9 mouse cellular contexts compared by ENCODE assay signal in genomic region chr15:102362648-102363047, GRCm38 (mm10). TPM values are rescaled to one million over a fixed set of nuclear protein-coding genes. Genes with fewer than 3 reads are reported as not detected.
DNase-seq lines count a peak whose midpoint lies in the region; ATAC-seq and TF ChIP-seq lines count a peak whose summit lies in the region.
"Had no signal": no experiment of that assay in that cellular context is flagged by ENCODE, and none has a peak within 500 bp of the region (broad histone marks: within the 10 kb centered on the region; RNA-seq: fewer than 3 reads in every experiment).

No protein-coding gene starts in this region.

- H3K9me3 ChIP-seq in heart, embryonic 10.5 days: no peaks in the 10 kb centered on the region
- H3K9me3 ChIP-seq in CH12.LX (replicated peaks; ENCODE audit: low read length): no peaks in the 10 kb centered on the region
- H3K9me3 ChIP-seq in liver, postnatal 0 days (ENCODE audit: low read length): no peaks in the 10 kb centered on the region

- DNase-seq in heart, embryonic 10.5 days (ENCODE audit: low spot score): no peak
- DNase-seq in heart, postnatal 25 days (ENCODE audit: low spot score): no peak
- no peak for DNase-seq in CH12.LX (ENCODE audit: extremely low read depth)
- DNase-seq in heart, postnatal 4 days: peak; percentile 35
- DNase-seq in liver, postnatal 0 days: no peak
- DNase-seq in adrenal gland, postnatal 14 days: no peak
- DNase-seq in spleen, postnatal 4 days (ENCODE audit: low spot score in 2 of 2): no peak
- no peak for DNase-seq in layer of hippocampus, postnatal 10 days (ENCODE audit: low spot score in 2 of 2)
- DNase-seq: thymus, adult 2 months had no signal

- TF ChIP-seq POLR2A in CH12.LX (IDR thresholded peaks at IDR 0.05; ENCODE audit: low read depth, low read length): no peak

- intact Hi-C loops in heart, postnatal 25 days (cut with DNase I): no loop called here

- H3K36me3 ChIP-seq in heart, embryonic 10.5 days: no peaks in the 10 kb centered on the region
- H3K36me3 ChIP-seq in CH12.LX (replicated peaks in 1 of 2; ENCODE audit: control insufficient read depth in 1 of 2, insufficient read depth in 1 of 2, low read length in 1 of 2): no peaks in the 10 kb centered on the region
- no peaks in the 10 kb centered on the region for H3K36me3 ChIP-seq in liver, postnatal 0 days (replicated peaks; ENCODE audit: insufficient read depth, low read length)

- ATAC-seq in liver, postnatal 0 days: no peak

- H3K79me2 ChIP-seq in CH12.LX (replicated peaks; ENCODE audit: control insufficient read depth, extremely low read depth, insufficient read depth, poor library complexity, severe bottlenecking): no peaks in the 10 kb centered on the region

- TF ChIP-seq RAD21 in CH12.LX (IDR thresholded peaks at IDR 0.05; ENCODE audit: low read depth, low read length): no peak

- no peak; a peak in 1 of 4 replicates for TF ChIP-seq CTCF in CH12.LX (conservative IDR thresholded peaks at IDR 0.05 in 1 of 2, IDR thresholded peaks at IDR 0.05 in 1 of 2; ENCODE audit: low read depth in 2 of 2, low read length in 2 of 2)
- TF ChIP-seq CTCF in liver, postnatal 0 days (IDR thresholded peaks at IDR 0.05; ENCODE audit: low read depth): no peak

- H3K4me1 ChIP-seq in heart, embryonic 10.5 days: peaks cover 48% of the 10 kb centered on the region
- H3K4me1 ChIP-seq in CH12.LX (ENCODE audit: control insufficient read depth in 1 of 2, insufficient read depth in 2 of 2): peaks cover 7 to 13% of the 10 kb centered on the region in 2 experiments; a peak in 3 of 4 replicates
- H3K4me1 ChIP-seq in liver, postnatal 0 days (ENCODE audit: insufficient read depth): 0 out of 2 replicates have a peak, but pooled peaks cover 3% of the 10 kb centered on the region

- TF ChIP-seq EP300 in CH12.LX (IDR thresholded peaks at IDR 0.05; ENCODE audit: low read length): no peak
- no peak for TF ChIP-seq EP300 in liver, postnatal 0 days (IDR thresholded peaks at IDR 0.05; ENCODE audit: low read depth)

- WGBS in heart, embryonic 10.5 days: 7% methylated on average over 14 of the region's 14 CpGs
- 16% methylated on average over 11 of the region's 14 CpGs for WGBS in liver, postnatal 0 days (ENCODE audit: insufficient replicate concordance)

- H3K4me2 ChIP-seq in CH12.LX (ENCODE audit: insufficient read depth, low read depth, poor library complexity, severe bottlenecking): peak overlapping the region; percentile 72
- H3K4me2 ChIP-seq in liver, postnatal 0 days (ENCODE audit: low read depth, low read length): peak overlapping the region; percentile 42

- peak overlapping the region; percentile 46 for H3K4me3 ChIP-seq in heart, embryonic 10.5 days
- no peak overlapping the region for H3K4me3 ChIP-seq in CH12.LX (replicated peaks in 1 of 3; ENCODE audit: low read depth in 2 of 3, low read length in 2 of 3, poor library complexity in 1 of 3)
- no peak overlapping the region for H3K4me3 ChIP-seq in liver, postnatal 0 days (ENCODE audit: low read depth, low read length)

- in situ Hi-C loops in CH12.LX (cut with MboI; ENCODE audit: low pct_ligation_motif_present, low pct_unique_long_range_greater_than_20kb, low sequenced_read_pairs): no loop called here

- no peak overlapping the region for H3K9ac ChIP-seq in CH12.LX (ENCODE audit: insufficient read depth, low read depth)
- 0 out of 2 replicates have a peak overlapping the region, but pooled peaks have one; percentile 18 for H3K9ac ChIP-seq in liver, postnatal 0 days (replicated peaks)

- peak overlapping the region; percentile 84 for H3K27ac ChIP-seq in heart, embryonic 10.5 days
- H3K27ac ChIP-seq in CH12.LX (ENCODE audit: insufficient read depth, low read depth): no peak overlapping the region
- no peak overlapping the region for H3K27ac ChIP-seq in liver, postnatal 0 days (ENCODE audit: low read depth)

- H3K27me3 ChIP-seq in heart, embryonic 10.5 days (ENCODE audit: insufficient read depth, poor library complexity, severe bottlenecking): peaks cover 51% of the 10 kb centered on the region
- H3K27me3 ChIP-seq in CH12.LX (replicated peaks): peaks cover 77% of the 10 kb centered on the region
- peaks cover 53% of the 10 kb centered on the region for H3K27me3 ChIP-seq in liver, postnatal 0 days (ENCODE audit: insufficient read depth, low read length)

- dilution Hi-C loops in CH12.LX (cut with MboI; ENCODE audit: extremely low pct_ligation_motif_present, extremely low pct_unique_long_range_greater_than_20kb, low sequenced_read_pairs): no loop called here

TF ChIP-seq in CH12.LX, 34 proteins besides CTCF, POLR2A, EP300 and RAD21:
- TF ChIP-seq ZKSCAN1 (IDR thresholded peaks at IDR 0.05; ENCODE audit: borderline replicate concordance, low read depth, low read length) (no peak), MXI1 (IDR thresholded peaks at IDR 0.05; ENCODE audit: low read depth, low read length) (no peak), KAT2A (IDR thresholded peaks at IDR 0.05; ENCODE audit: insufficient replicate concordance, low read length) (no peak), ZMIZ1 (IDR thresholded peaks at IDR 0.05; ENCODE audit: low read depth, low read length) (no peak), MAZ (IDR thresholded peaks at IDR 0.05; ENCODE audit: low read depth, low read length) (no peak), NELFE (IDR thresholded peaks at IDR 0.05; ENCODE audit: low read depth, low read length) (no peak), MAX (IDR thresholded peaks at IDR 0.05; ENCODE audit: low read length) (no peak), CHD2 (IDR thresholded peaks at IDR 0.05; ENCODE audit: low read length) (no peak), HCFC1 (IDR thresholded peaks at IDR 0.05; ENCODE audit: low read depth, low read length) (no peak), TBP (conservative IDR thresholded peaks at IDR 0.05; ENCODE audit: low read depth, low read length) (no peak), ETS1 (conservative IDR thresholded peaks at IDR 0.05; ENCODE audit: low read depth, low read length) (no peak), IRF4 (IDR thresholded peaks at IDR 0.05; ENCODE audit: low read depth, low read length) (no peak), MYC (IDR thresholded peaks at IDR 0.05; ENCODE audit: low read depth, low read length) (no peak), USF1 (IDR thresholded peaks at IDR 0.05; ENCODE audit: low read depth, low read length) (no peak)
TF ChIP-seq in CH12.LX: peak in this region for 0.

RNA-seq across cellular contexts. Expression of gene Sp7, which starts 4.3 kb away (rescaled TPM):
- 0.37 and 1.5 TPM in 2 replicates for polyA plus RNA-seq in heart, embryonic 10.5 days (2016; fragmentation: Nextera tagmentation; extraction: Ambion mirVana)
- total RNA-seq in heart, postnatal 25 days (2021): not detected
- total RNA-seq in CH12.LX (2012; rRNA removed) (0.04 TPM in 1 of 2 replicates, not detected in the other), CH12.LX (2014; rRNA removed) (not detected in 2 replicates)
- not detected in 2 replicates for polyA plus RNA-seq in CH12.LX (2012; ENCODE audit: insufficient read length, low read depth)
- total RNA-seq in heart, postnatal 4 days (2021): not detected
- not detected in 2 replicates for polyA plus RNA-seq in liver, postnatal 0 days (2015; fragmentation: Nextera tagmentation; extraction: Ambion mirVana)
- total RNA-seq in adrenal gland, postnatal 14 days (2021): not detected in 2 replicates
- total RNA-seq in layer of hippocampus, postnatal 10 days (2021): under 1 TPM; 0.18 to 0.27 TPM

RNA-seq across cellular contexts. Expression of gene Aaas, which starts 12.1 kb away (rescaled TPM):
- polyA plus RNA-seq in heart, embryonic 10.5 days (2016; fragmentation: Nextera tagmentation; extraction: Ambion mirVana): 87.7 and 96.4 TPM in 2 replicates
- total RNA-seq in heart, postnatal 25 days (2021): 10 to 100 TPM; 10.2 to 11.2 TPM
- 95.5 and 98.3 TPM in 2 replicates for total RNA-seq in CH12.LX (2012; rRNA removed)
- total RNA-seq in CH12.LX (2014; rRNA removed): 107 and 126 TPM in 2 replicates
- 241 and 266 TPM in 2 replicates for polyA plus RNA-seq in CH12.LX (2012; ENCODE audit: insufficient read length, low read depth)
- 10 to 100 TPM; 29.2 to 30.0 TPM for total RNA-seq in heart, postnatal 4 days (2021)
- 15.6 and 18.8 TPM in 2 replicates for polyA plus RNA-seq in liver, postnatal 0 days (2015; fragmentation: Nextera tagmentation; extraction: Ambion mirVana)
- total RNA-seq in adrenal gland, postnatal 14 days (2021): 22.5 and 23.2 TPM in 2 replicates
- 10 to 100 TPM; 23.2 to 26.3 TPM for total RNA-seq in layer of hippocampus, postnatal 10 days (2021)

RNA-seq across cellular contexts. Expression of gene Myg1, which starts 31.1 kb away (rescaled TPM):
- 80.5 and 94.3 TPM in 2 replicates for polyA plus RNA-seq in heart, embryonic 10.5 days (2016; fragmentation: Nextera tagmentation; extraction: Ambion mirVana)
- 10 to 100 TPM; 21.3 to 23.1 TPM for total RNA-seq in heart, postnatal 25 days (2021)
- total RNA-seq in CH12.LX (2012; rRNA removed): 105 and 126 TPM in 2 replicates
- 121 and 133 TPM in 2 replicates for total RNA-seq in CH12.LX (2014; rRNA removed)
- 132 and 166 TPM in 2 replicates for polyA plus RNA-seq in CH12.LX (2012; ENCODE audit: insufficient read length, low read depth)
- 10 to 100 TPM; 31.8 to 37.3 TPM for total RNA-seq in heart, postnatal 4 days (2021)
- polyA plus RNA-seq in liver, postnatal 0 days (2015; fragmentation: Nextera tagmentation; extraction: Ambion mirVana): 28.1 and 30.8 TPM in 2 replicates
- 52.7 and 59.2 TPM in 2 replicates for total RNA-seq in adrenal gland, postnatal 14 days (2021)
- 10 to 100 TPM; 61.8 to 62.8 TPM for total RNA-seq in layer of hippocampus, postnatal 10 days (2021)

RNA-seq across cellular contexts. Expression of gene Pfdn5, which starts 36.7 kb away (rescaled TPM):
- 260 and 282 TPM in 2 replicates for polyA plus RNA-seq in heart, embryonic 10.5 days (2016; fragmentation: Nextera tagmentation; extraction: Ambion mirVana)
- total RNA-seq in heart, postnatal 25 days (2021): 100 to 1,000 TPM; 284 to 288 TPM
- total RNA-seq in CH12.LX (2012; rRNA removed) (265 and 269 TPM in 2 replicates), CH12.LX (2014; rRNA removed) (296 and 371 TPM in 2 replicates)
- polyA plus RNA-seq in CH12.LX (2012; ENCODE audit: insufficient read length, low read depth): 356 and 502 TPM in 2 replicates
- 100 to 1,000 TPM; 334 to 351 TPM for total RNA-seq in heart, postnatal 4 days (2021)
- 172 and 179 TPM in 2 replicates for polyA plus RNA-seq in liver, postnatal 0 days (2015; fragmentation: Nextera tagmentation; extraction: Ambion mirVana)
- total RNA-seq in adrenal gland, postnatal 14 days (2021): 330 and 361 TPM in 2 replicates
- 100 to 1,000 TPM; 379 to 390 TPM for total RNA-seq in layer of hippocampus, postnatal 10 days (2021)

RNA-seq across cellular contexts. Expression of gene Sp1, which starts 43.3 kb away (rescaled TPM):
- 5.7 and 7.6 TPM in 2 replicates for polyA plus RNA-seq in heart, embryonic 10.5 days (2016; fragmentation: Nextera tagmentation; extraction: Ambion mirVana)
- 10 to 100 TPM; 42.7 to 44.4 TPM for total RNA-seq in heart, postnatal 25 days (2021)
- total RNA-seq in CH12.LX (2012; rRNA removed) (23.3 and 23.5 TPM in 2 replicates), CH12.LX (2014; rRNA removed) (22.3 and 27.1 TPM in 2 replicates)
- polyA plus RNA-seq in CH12.LX (2012; ENCODE audit: insufficient read length, low read depth): 25.6 and 31.8 TPM in 2 replicates
- total RNA-seq in heart, postnatal 4 days (2021): 10 to 100 TPM; 55.5 to 74.3 TPM
- 2.8 and 2.9 TPM in 2 replicates for polyA plus RNA-seq in liver, postnatal 0 days (2015; fragmentation: Nextera tagmentation; extraction: Ambion mirVana)
- 72.6 and 73.7 TPM in 2 replicates for total RNA-seq in adrenal gland, postnatal 14 days (2021)
- total RNA-seq in layer of hippocampus, postnatal 10 days (2021): 10 to 100 TPM; 26.2 to 27.6 TPM
